Mouse (Mus musculus): ENCODE data around the gene Calr.
"Not testable (repeated sequence)": the region's sequence is repeated elsewhere in the genome, so short reads cannot be mapped to it uniquely, and the experiment has no call there.

The Calr gene

GRCm38 (mm10) chr8:84844397-84845070 is 2.2 kb downstream of the Calr start:
- no peak for DNase-seq (ENCODE audit: low spot score)

- DNase-seq (ENCODE audit: low spot score): no peak
Measured at GRCm38 (mm10) chr8:84841514-84841913, 5.2 kb downstream of the Calr start.

GRCm38 (mm10) chr8:84840248-84840999 is 6.3 kb downstream of the Calr start, which contains the start of gene Rad23a:
TSS of gene Rad23a (minus strand) at chr8:84840665.
- peak; percentile 99 for DNase-seq (ENCODE audit: low spot score)

GRCm38 (mm10) chr8:84839875-84840247 is 6.9 kb downstream of the Calr start:
- DNase-seq (ENCODE audit: low spot score): no peak

GRCm38 (mm10) chr8:84839411-84839810 is 7.3 kb downstream of the Calr start:
- no peak for DNase-seq (ENCODE audit: low spot score)

GRCm38 (mm10) chr8:84838513-84838912 is 8.2 kb downstream of the Calr start:
- DNase-seq (ENCODE audit: low spot score): no peak

- DNase-seq (ENCODE audit: low spot score): no peak
Measured at GRCm38 (mm10) chr8:84837912-84838470, 8.7 kb downstream of the Calr start.

- peak; percentile 81 for DNase-seq (ENCODE audit: low spot score)
Measured at GRCm38 (mm10) chr8:84837149-84837911, 9.4 kb downstream of the Calr start.

GRCm38 (mm10) chr8:84834866-84835855 is 11.6 kb downstream of the Calr start:
- DNase-seq (ENCODE audit: low spot score): no peak

- DNase-seq (ENCODE audit: low spot score): no peak
Measured at GRCm38 (mm10) chr8:84834002-84834865, 12.5 kb downstream of the Calr start.

- no peak for DNase-seq (ENCODE audit: low spot score)
Measured at GRCm38 (mm10) chr8:84832759-84833742, 13.7 kb downstream of the Calr start.

GRCm38 (mm10) chr8:84832034-84832717 is 14.6 kb downstream of the Calr start:
- DNase-seq (ENCODE audit: low spot score): peak; percentile 78

GRCm38 (mm10) chr8:84831490-84831889 is 15.2 kb downstream of the Calr start, which contains the start of gene Gadd45gip1:
TSS of gene Gadd45gip1 (plus strand) at chr8:84831522.
- no peak for DNase-seq (ENCODE audit: low spot score)

- not testable (repeated sequence) for DNase-seq (ENCODE audit: low spot score)
Measured at GRCm38 (mm10) chr8:84826518-84826917, 20.2 kb downstream of the Calr start.

- DNase-seq (ENCODE audit: low spot score): no peak
Measured at GRCm38 (mm10) chr8:84825636-84826035, 21.1 kb downstream of the Calr start.

GRCm38 (mm10) chr8:84823653-84824052 is 23.1 kb downstream of the Calr start:
- peak; percentile 88 for DNase-seq (ENCODE audit: low spot score)

GRCm38 (mm10) chr8:84822723-84823122 is 24.0 kb downstream of the Calr start, which contains the start of gene Dand5:
TSS of gene Dand5 (minus strand) at chr8:84822823.
- DNase-seq (ENCODE audit: low spot score): no peak

- DNase-seq (ENCODE audit: low spot score): no peak
Measured at GRCm38 (mm10) chr8:84816117-84816516, 30.6 kb downstream of the Calr start.

All from embryo, embryonic 10 days (tissue).